Mouse (Mus musculus) ZHBTc4 (cell line): Measurements from ENCODE around the gene Sash1.

Experiments used
- DNase-seq: peaks from one replicate; pipeline ENCODE4 v3.0.0-alpha.2; 2011; ENCODE audit warnings: low read depth, low spot score

Gene Sash1

GRCm38 (mm10) chr10:8856942-8857341 lies 28.9 kb downstream of the Sash1 start:
- DNase-seq: no peak

GRCm38 (mm10) chr10:8853326-8853725 lies 32.5 kb downstream of the Sash1 start:
- no peak for DNase-seq

- DNase-seq: no peak
These were observed 34.2 kb downstream of the Sash1 start for GRCm38 (mm10) chr10:8851625-8852024.

GRCm38 (mm10) chr10:8847974-8848373 lies 37.9 kb downstream of the Sash1 start:
- no peak for DNase-seq

GRCm38 (mm10) chr10:8846258-8846657 lies 39.6 kb downstream of the Sash1 start:
- no peak for DNase-seq

GRCm38 (mm10) chr10:8845230-8845770 lies 40.6 kb downstream of the Sash1 start:
- DNase-seq: no peak

- no peak for DNase-seq
These were observed 45.9 kb downstream of the Sash1 start for GRCm38 (mm10) chr10:8839956-8840355.

- DNase-seq: peak; percentile 66
These were observed 51.9 kb downstream of the Sash1 start for GRCm38 (mm10) chr10:8833816-8834464.

GRCm38 (mm10) chr10:8826303-8826702 lies 59.6 kb downstream of the Sash1 start:
- no peak for DNase-seq

- no peak for DNase-seq
These were observed 60.0 kb downstream of the Sash1 start for GRCm38 (mm10) chr10:8825874-8826273.

- no peak for DNase-seq
These were observed 67.8 kb downstream of the Sash1 start for GRCm38 (mm10) chr10:8818066-8818465.

- DNase-seq: no peak
These were observed 71.8 kb downstream of the Sash1 start for GRCm38 (mm10) chr10:8813984-8814578.

- DNase-seq: no peak
These were observed 72.6 kb downstream of the Sash1 start for GRCm38 (mm10) chr10:8813259-8813658.

- no peak for DNase-seq
These were observed 73.1 kb downstream of the Sash1 start for GRCm38 (mm10) chr10:8812807-8813206.

- no peak for DNase-seq
These were observed 74.4 kb downstream of the Sash1 start for GRCm38 (mm10) chr10:8811261-8812039.

GRCm38 (mm10) chr10:8810496-8810895 lies 75.4 kb downstream of the Sash1 start:
- DNase-seq: no peak

GRCm38 (mm10) chr10:8808383-8808782 lies 77.5 kb downstream of the Sash1 start:
- no peak for DNase-seq

- DNase-seq: no peak
These were observed 78.3 kb downstream of the Sash1 start for GRCm38 (mm10) chr10:8807581-8807980.

GRCm38 (mm10) chr10:8805402-8805801 lies 80.5 kb downstream of the Sash1 start:
- DNase-seq: peak; percentile 14

- DNase-seq: no peak
These were observed 81.6 kb downstream of the Sash1 start for GRCm38 (mm10) chr10:8804292-8804691.

- no peak for DNase-seq
These were observed 84.0 kb downstream of the Sash1 start for GRCm38 (mm10) chr10:8801719-8802347.

- peak; percentile 93 for DNase-seq
These were observed 84.7 kb downstream of the Sash1 start for GRCm38 (mm10) chr10:8801139-8801613.
